Mouse (Mus musculus) spleen, adult 2 months (tissue): Measurements from ENCODE around the gene Tardbp. TPM values are rescaled to one million over a fixed set of nuclear protein-coding genes. Genes with fewer than 3 reads are reported as not detected.

ENCODE experiments used
- DNase-seq, 2 experiments: peaks; one replicate each; pipeline versions ENCODE4 v3.0.0 to v3.0.0-alpha.2; 2012 to 2021; ENCODE audit warnings: low spot score in 2 of 2, low read depth in 1 of 2
- H3K27ac ChIP-seq: fragments of 200-500 bp; 2 replicates; pipeline ENCODE4 v1.5.1; 2012; ENCODE audit warnings: low read length, inconsistent platforms; ENCODE audit not compliant: insufficient read depth
- H3K27me3 ChIP-seq: fragments of 200-500 bp; 2 replicates; pipeline ENCODE4 v1.6.1; 2012; ENCODE audit warnings: mild to moderate bottlenecking, moderate library complexity, low read length, inconsistent platforms; ENCODE audit not compliant: control insufficient read depth, insufficient read depth
- H3K36me3 ChIP-seq: fragments of 200-500 bp; 2 replicates; pipeline ENCODE4 v1.6.1; 2012; ENCODE audit warnings: mild to moderate bottlenecking, low read length, inconsistent platforms; ENCODE audit not compliant: control insufficient read depth, insufficient read depth
- H3K4me1 ChIP-seq: fragments of 200-500 bp; 2 replicates; pipeline ENCODE4 v1.6.1; 2011; ENCODE audit warnings: inconsistent platforms; ENCODE audit not compliant: control insufficient read depth, insufficient read depth, insufficient read length
- H3K4me3 ChIP-seq: fragments of 200-500 bp; 2 replicates; pipeline ENCODE4 v1.5.1; 2011; ENCODE audit warnings: mild to moderate bottlenecking, inconsistent platforms; ENCODE audit not compliant: insufficient read depth, insufficient read length; ENCODE audit errors: extremely low read depth
- CTCF ChIP-seq: fragments of 200-500 bp; IDR thresholded peaks from 2 replicates; pipeline ENCODE4 v1.5.1; 2011; ENCODE audit warnings: mild to moderate bottlenecking, inconsistent platforms; ENCODE audit not compliant: insufficient read depth, insufficient read length, insufficient replicate concordance; ENCODE audit errors: extremely low read depth
- POLR2A ChIP-seq: fragments of 200-500 bp; IDR thresholded peaks from 2 replicates; pipeline ENCODE4 v1.6.1; 2011; ENCODE audit warnings: low read depth, low read length, inconsistent platforms
- WGBS: fragments of 180-500 bp; shearing (Covaris S2); methylation state at CpG from one replicate; pipeline ENCODE4 v1.1.7; 2018; 5-methylcytosine and 5-hydroxymethylcytosine counted together
- polyA plus RNA-seq: library from polyadenylated mRNA; depleted of rRNA; stranded (reverse); fragments of >200 nt; gene quantifications from 2 replicates; pipeline ENCODE4 v1.2.3, GENCODE M21; 2012

The Tardbp gene
- polyA plus RNA-seq, 1 experiment = 57.0 TPM

DNA sequence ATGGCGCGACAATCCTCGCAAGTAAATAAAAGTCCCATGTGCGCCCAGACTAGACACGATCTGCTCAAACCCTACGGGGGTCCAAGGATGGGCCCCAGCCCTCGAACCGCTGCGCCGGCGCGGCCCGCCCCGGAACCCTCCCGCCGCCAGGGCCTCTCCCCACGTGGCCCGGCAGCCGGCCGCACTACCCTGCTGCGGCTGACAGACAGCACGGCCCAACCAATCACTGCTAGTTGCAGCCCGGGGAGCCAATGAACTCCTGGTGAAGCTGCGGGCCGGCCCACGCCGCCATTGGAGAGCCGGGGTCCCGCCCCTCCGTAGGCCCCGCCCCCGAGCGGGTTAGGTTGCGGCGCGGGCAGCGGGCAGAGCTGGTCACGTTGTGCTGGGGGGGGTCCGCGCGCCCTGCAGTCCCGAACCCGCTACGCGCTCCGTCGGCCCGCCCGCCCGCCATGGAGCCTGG is 35.6 kb downstream of the Tardbp start, which contains the start of gene Srm:
Gene Srm, plus strand, starts transcription at position 333 of the 460 bp plus-strand sequence.
- peaks cover 11% of the 10 kb centered on the region for H3K36me3 ChIP-seq
- TF ChIP-seq CTCF (no peak), POLR2A (no peak; the same call in 1 of the 2 replicates)
- 0% methylated on average over 42 of the region's 50 CpGs for WGBS
- 0 out of 2 replicates have a peak within 1 kb of the TSS, but pooled peaks have one; percentile 17 for H3K27ac ChIP-seq
- peak; percentile 88 to 99 for DNase-seq
- H3K4me1 ChIP-seq = peaks cover 14% of the 10 kb centered on the region; the same call in 1 of the 2 replicates
- peak within 1 kb of the TSS; percentile 79 for H3K4me3 ChIP-seq
- H3K27me3 ChIP-seq = no peaks in the 10 kb centered on the region

GRCm38 (mm10) chr4:148590421-148591170 is 36.2 kb downstream of the Tardbp start:
- H3K4me3 ChIP-seq = peak overlapping the region; percentile 76
- WGBS = 6% methylated on average over 18 of the region's 18 CpGs
- no peaks in the 10 kb centered on the region for H3K27me3 ChIP-seq
- TF ChIP-seq CTCF (no peak), POLR2A (no peak)
- H3K36me3 ChIP-seq = peaks cover 11% of the 10 kb centered on the region
- H3K4me1 ChIP-seq = peaks cover 14% of the 10 kb centered on the region; the same call in 1 of the 2 replicates
- DNase-seq = no peak
- 0 out of 2 replicates have a peak overlapping the region, but pooled peaks have one; percentile 17 for H3K27ac ChIP-seq

DNA sequence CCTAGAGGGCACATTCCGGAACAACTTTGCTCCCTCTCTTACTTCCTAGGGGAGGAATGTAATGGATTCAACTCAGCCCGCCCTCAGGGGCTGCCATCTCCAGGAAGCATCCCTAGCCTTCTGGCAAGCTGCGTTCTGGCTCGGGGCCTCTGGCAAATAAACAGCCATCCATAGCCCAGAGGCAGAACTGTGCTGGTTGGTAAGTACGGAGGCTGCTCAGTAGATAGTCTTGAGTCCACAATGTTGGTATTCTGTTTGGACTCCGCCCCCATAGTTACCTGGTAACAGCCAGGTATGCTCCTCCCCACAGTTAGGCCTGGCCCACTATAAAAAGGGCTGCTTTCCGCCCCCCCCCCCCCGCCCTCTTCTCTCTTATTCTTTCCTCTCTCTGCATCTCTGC is 37.3 kb downstream of the Tardbp start:
- H3K36me3 ChIP-seq = peaks cover 5% of the 10 kb centered on the region
- 93% methylated on average over 7 of the region's 8 CpGs for WGBS
- DNase-seq = no peak
- H3K27me3 ChIP-seq = no peaks in the 10 kb centered on the region
- peaks cover 14% of the 10 kb centered on the region; the same call in 1 of the 2 replicates for H3K4me1 ChIP-seq
- no peak overlapping the region for H3K27ac ChIP-seq
- TF ChIP-seq CTCF (no peak), POLR2A (no peak)
- no peak overlapping the region for H3K4me3 ChIP-seq

GRCm38 (mm10) chr4:148588793-148589192 is 38.0 kb downstream of the Tardbp start:
- TF ChIP-seq CTCF (no peak), POLR2A (no peak)

GRCm38 (mm10) chr4:148586648-148587047 is 40.2 kb downstream of the Tardbp start:
- Histone ChIP-seq H3K36me3 (peaks cover 3% of the 10 kb centered on the region; the same call in 1 of the 2 replicates), H3K27ac (no peak overlapping the region), H3K4me1 (peaks cover 7% of the 10 kb centered on the region; the same call in 1 of the 2 replicates), H3K4me3 (no peak overlapping the region), H3K27me3 (no peaks in the 10 kb centered on the region)
- no peak for TF ChIP-seq POLR2A
- TF ChIP-seq CTCF = no peak
- 53% methylated on average over 9 of the region's 9 CpGs for WGBS
- no peak for DNase-seq

More at GRCm38 (mm10) chr4:148588793-148589192, 38.0 kb downstream of the Tardbp start:
- peaks cover 14% of the 10 kb centered on the region; the same call in 1 of the 2 replicates for H3K4me1 ChIP-seq
- H3K4me3 ChIP-seq = no peak overlapping the region
- no peaks in the 10 kb centered on the region for H3K27me3 ChIP-seq
- no peak for DNase-seq
- H3K27ac ChIP-seq = no peak overlapping the region
- 72% methylated on average over 9 of the region's 9 CpGs for WGBS
- peaks cover under 1% of the 10 kb centered on the region; the same call in 1 of the 2 replicates for H3K36me3 ChIP-seq

DNA sequence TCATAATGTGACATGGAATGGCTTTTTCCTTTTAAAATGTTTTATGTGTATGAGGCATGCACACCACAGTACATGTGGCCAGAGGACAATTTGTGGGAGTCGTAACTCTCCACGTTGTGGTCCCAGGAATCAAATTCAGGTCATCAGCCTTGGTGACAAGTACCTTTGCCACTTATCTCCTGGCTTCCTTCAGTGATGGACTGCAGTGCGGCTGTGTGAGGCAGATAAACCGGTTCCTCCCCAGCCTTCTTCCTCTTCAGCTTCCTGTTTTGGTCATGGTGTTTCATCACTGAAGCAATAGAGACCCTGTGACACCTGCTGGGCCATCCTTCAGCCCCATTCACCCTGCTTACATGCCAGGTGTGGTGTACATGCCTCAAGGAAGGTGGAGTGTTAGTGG is 43.6 kb downstream of the Tardbp start:
- peaks cover 4% of the 10 kb centered on the region; the same call in 1 of the 2 replicates for H3K4me1 ChIP-seq
- no peak overlapping the region for H3K4me3 ChIP-seq
- H3K27ac ChIP-seq = peak overlapping the region; percentile 1
- no peak for DNase-seq
- no peaks in the 10 kb centered on the region for H3K27me3 ChIP-seq
- 9% methylated on average over 4 of the region's 4 CpGs for WGBS
- TF ChIP-seq POLR2A (no peak), CTCF (no peak)
- H3K36me3 ChIP-seq = peaks cover 25% of the 10 kb centered on the region
